Comparison of ENCODE assay signal across 20 mouse cellular contexts in the genomic region with DNA sequence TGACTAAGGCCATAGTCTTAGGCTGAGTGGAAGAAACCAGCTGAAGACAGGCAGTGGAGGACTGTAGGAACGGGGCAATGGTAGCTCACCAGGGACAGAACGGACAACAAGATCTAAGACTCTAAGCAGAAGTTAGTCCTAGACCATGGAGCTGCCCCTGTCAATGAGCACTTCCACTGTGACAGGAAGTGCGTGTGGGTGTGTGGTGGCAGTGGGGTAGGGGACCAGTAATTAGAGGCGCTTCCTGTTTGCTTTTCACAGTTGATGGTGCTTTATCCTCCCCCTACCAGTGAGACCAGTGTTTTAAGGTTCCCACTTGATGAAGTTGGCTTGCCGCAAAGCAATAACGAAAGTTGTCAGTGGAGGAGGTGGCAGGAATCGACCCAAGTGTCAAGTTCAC.
"Had no signal": no experiment of that assay in that cellular context is flagged by ENCODE, and none has a peak within 500 bp of the region (broad histone marks: within the 10 kb centered on the region; RNA-seq: fewer than 3 reads in every experiment).

No protein-coding gene starts in this region.

- H3K4me3 ChIP-seq: kidney, embryonic 15.5 days; left cerebral cortex, adult 2 months; neural tube, embryonic 12.5 days; neural tube, embryonic 15.5 days had no signal

- H3K27ac ChIP-seq: kidney, embryonic 15.5 days; left cerebral cortex, adult 2 months; liver, embryonic 14.5 days; macrophage; neural tube, embryonic 12.5 days; neural tube, embryonic 15.5 days; stomach, postnatal 0 days had no signal

- H3K36me3 ChIP-seq: kidney, embryonic 15.5 days; neural tube, embryonic 12.5 days; neural tube, embryonic 15.5 days had no signal

- H3K4me1 ChIP-seq: kidney, embryonic 15.5 days; neural tube, embryonic 12.5 days; neural tube, embryonic 15.5 days had no signal

- H3K9ac ChIP-seq: kidney, embryonic 15.5 days; liver, embryonic 14.5 days; liver, postnatal 0 days; lung, embryonic 14.5 days; neural tube, embryonic 12.5 days; neural tube, embryonic 15.5 days had no signal

- H3K27me3 ChIP-seq: kidney, embryonic 15.5 days; neural tube, embryonic 12.5 days; neural tube, embryonic 15.5 days had no signal

- ATAC-seq: liver, postnatal 0 days; lung, postnatal 0 days had no signal

- DNase-seq: kidney, adult 11 months; kidney, adult 8-10 months; kidney, postnatal 10 days; kidney, postnatal 36 days; layer of hippocampus, postnatal 36 days; liver, postnatal 0 days; lung, embryonic 14.5 days; right cerebral cortex, adult 18-20 months; right cerebral cortex, postnatal 14 days; right cerebral cortex, postnatal 4 days; thymus, adult 2 months; thymus, postnatal 25 days had no signal

- H3K4me2 ChIP-seq: kidney, embryonic 15.5 days; lung, embryonic 14.5 days; neural tube, embryonic 12.5 days; neural tube, embryonic 15.5 days had no signal

- H3K9me3 ChIP-seq: kidney, embryonic 15.5 days; neural tube, embryonic 12.5 days; neural tube, embryonic 15.5 days had no signal
